Mouse (Mus musculus) heart, adult 11 months (tissue): ENCODE measurements around the gene Trim2.

ENCODE experiments used
- DNase-seq: peaks from one replicate; pipeline ENCODE4 v3.0.0; 2022

Gene Trim2

GRCm38 (mm10) chr3:84284796-84285195 lies 21.9 kb downstream of the Trim2 start:
- no peak for DNase-seq

GRCm38 (mm10) chr3:84283524-84283923 lies 23.2 kb downstream of the Trim2 start:
- DNase-seq, result peak; percentile 59

GRCm38 (mm10) chr3:84281936-84282371 lies 24.7 kb downstream of the Trim2 start:
- peak; percentile 57 for DNase-seq

- DNase-seq, result no peak
These were observed 27.9 kb downstream of the Trim2 start for GRCm38 (mm10) chr3:84278809-84279208.

GRCm38 (mm10) chr3:84275124-84275523 lies 31.6 kb downstream of the Trim2 start:
- no peak for DNase-seq

GRCm38 (mm10) chr3:84272293-84273015 lies 34.2 kb downstream of the Trim2 start:
- DNase-seq, result no peak

GRCm38 (mm10) chr3:84271794-84272193 lies 34.9 kb downstream of the Trim2 start:
- DNase-seq, result no peak

GRCm38 (mm10) chr3:84271058-84271457 lies 35.6 kb downstream of the Trim2 start:
- no peak for DNase-seq

GRCm38 (mm10) chr3:84270624-84270995 lies 36.1 kb downstream of the Trim2 start:
- DNase-seq, result no peak

GRCm38 (mm10) chr3:84269987-84270623 lies 36.6 kb downstream of the Trim2 start:
- no peak for DNase-seq

- DNase-seq, result no peak
These were observed 38.2 kb downstream of the Trim2 start for GRCm38 (mm10) chr3:84268434-84268833.

- no peak for DNase-seq
These were observed 40.2 kb downstream of the Trim2 start for GRCm38 (mm10) chr3:84266391-84266931.

- DNase-seq, result no peak
These were observed 41.6 kb downstream of the Trim2 start for GRCm38 (mm10) chr3:84265084-84265483.

GRCm38 (mm10) chr3:84264395-84264794 lies 42.3 kb downstream of the Trim2 start:
- no peak for DNase-seq

GRCm38 (mm10) chr3:84262804-84263203 lies 43.9 kb downstream of the Trim2 start:
- no peak for DNase-seq

- DNase-seq, result no peak
These were observed 44.8 kb downstream of the Trim2 start for GRCm38 (mm10) chr3:84261863-84262262.

GRCm38 (mm10) chr3:84260837-84261236 lies 45.8 kb downstream of the Trim2 start:
- no peak for DNase-seq

GRCm38 (mm10) chr3:84260024-84260535 lies 46.6 kb downstream of the Trim2 start:
- no peak for DNase-seq

GRCm38 (mm10) chr3:84259281-84260023 lies 47.2 kb downstream of the Trim2 start:
- DNase-seq, result peak; percentile 97

- no peak for DNase-seq
These were observed 48.1 kb downstream of the Trim2 start for GRCm38 (mm10) chr3:84258518-84259031.

GRCm38 (mm10) chr3:84257989-84258517 lies 48.6 kb downstream of the Trim2 start:
- no peak for DNase-seq

GRCm38 (mm10) chr3:84254520-84254878 lies 52.2 kb downstream of the Trim2 start:
- DNase-seq, result no peak
